Mouse (Mus musculus) frontal cortex, postnatal 14 days (tissue): ENCODE measurements at regions not wholly inside any gene's neighbourhood (a gene's known extent, or its start where the extent isn't known, plus 50 kb on each side); places are given as distances from the start of the nearest gene placed in this dataset.

Experiments
- DNase-seq, 2 experiments: peaks; one replicate each; pipeline ENCODE4 v3.0.0; 2022; ENCODE audit warnings: low spot score in 2 of 2

DNA sequence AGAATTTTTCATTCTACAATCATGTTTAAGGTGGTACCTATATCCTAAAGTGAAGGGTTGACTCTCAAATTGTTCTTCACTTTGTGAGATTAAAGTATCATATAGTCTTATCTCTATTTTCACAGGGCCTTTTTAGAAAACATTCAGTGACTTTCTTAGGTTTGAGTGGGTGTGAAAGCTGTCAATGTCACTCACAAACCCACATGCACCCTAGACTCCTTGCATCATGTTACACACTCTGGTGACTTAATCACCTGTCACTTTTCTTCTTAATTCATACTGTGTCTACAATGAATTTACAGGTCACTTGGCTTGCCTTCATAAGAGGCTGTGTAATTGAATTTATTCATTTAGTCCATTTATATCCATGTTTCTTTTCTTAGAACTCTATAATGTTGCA is 1026.8 kb upstream of the Alcam start:
- no peak for DNase-seq

DNA sequence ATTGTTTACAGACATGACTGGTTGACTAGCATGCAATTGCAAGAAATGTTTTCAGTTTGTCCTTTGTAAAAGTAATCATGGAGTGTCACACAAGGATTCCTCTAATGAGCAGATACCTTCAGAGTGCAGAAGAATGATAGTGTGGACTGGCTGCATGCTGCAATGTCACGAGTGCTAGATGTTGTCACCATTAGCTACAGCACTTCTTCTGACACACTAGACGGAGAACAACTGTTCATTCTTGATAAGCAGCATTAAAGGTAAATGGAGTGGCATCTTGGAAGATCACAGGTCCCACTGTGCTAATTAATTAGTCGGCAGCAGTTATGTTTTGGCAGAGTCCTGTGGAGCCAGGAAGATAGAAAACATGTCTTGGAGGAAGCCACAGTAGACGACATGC is 985.6 kb upstream of the Alcam start:
- DNase-seq = no peak

DNA sequence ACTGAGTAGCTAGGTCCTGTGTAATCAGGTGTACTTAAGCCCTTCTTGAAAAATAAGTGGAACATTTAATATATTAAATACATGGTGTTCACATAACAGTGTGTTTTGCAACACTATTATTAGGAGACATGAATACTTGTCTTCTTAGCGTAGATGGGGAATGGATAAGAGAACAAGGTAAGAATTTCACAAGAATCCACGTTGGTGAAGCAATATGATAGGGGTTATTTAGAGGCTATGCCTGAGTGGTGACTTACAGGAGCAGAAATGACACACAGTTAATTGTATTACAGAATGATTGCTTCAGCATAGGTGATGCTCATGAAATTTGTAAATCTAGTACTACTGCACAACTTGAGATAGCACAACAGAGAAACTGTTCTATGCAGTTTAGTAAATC is 964.5 kb upstream of the Alcam start:
- no peak for DNase-seq

DNA sequence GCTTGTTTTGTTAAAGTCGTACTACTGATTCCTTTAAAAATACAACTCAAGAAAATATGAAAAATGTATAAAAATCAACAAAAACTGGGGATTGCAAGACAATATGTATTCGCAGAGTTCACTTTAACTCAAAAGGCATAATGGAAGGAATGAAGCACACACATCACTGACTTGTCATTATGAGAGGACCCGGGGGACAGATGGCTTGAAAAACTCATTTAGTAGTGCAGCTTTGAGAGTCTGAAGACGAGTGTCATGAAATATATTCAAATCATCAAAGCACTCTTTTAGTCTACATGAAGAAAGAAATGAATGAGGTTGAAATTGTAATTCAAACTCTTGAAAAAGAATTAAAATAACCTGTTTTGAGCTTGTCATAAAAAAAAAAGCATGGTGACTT is 931.3 kb upstream of the Alcam start:
- DNase-seq = no peak

DNA sequence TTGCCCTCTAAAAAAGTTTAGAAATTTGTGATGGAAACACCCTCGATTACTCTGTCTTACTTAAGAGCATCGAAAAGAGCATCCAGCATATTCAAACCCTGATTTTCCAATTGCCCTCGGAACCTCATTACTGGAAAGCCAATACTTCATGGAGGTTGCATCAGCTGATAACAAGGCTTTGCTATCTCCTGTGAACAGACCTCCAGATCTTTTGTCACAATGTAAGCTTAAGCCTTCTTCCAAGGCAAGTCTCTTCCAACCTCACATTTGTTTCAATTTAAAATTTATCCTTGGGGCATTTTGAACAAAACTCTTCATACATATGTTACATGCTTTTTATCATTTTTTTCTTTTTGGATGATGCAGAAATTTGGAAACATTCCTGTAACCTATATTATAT is 888.3 kb upstream of the Alcam start:
- no peak for DNase-seq

DNA sequence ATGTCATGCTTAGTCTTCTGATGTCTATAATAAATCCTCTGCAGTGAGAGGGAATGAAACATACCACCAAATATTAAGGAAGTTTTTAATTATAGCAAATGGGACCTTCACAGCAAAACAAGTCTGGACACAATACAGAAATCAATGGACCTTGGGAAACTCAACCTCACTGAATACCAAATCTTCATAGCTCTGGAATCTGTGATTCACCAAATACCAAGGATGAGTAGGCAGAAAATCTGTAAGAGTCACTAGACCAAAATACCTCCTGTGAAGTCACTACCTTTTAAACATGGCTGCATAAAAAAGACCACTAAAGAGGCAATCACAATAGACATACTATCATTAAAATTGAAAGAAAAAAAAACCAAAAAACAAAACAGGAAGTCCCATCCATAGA is 872.5 kb upstream of the Alcam start:
- DNase-seq = no peak

DNA sequence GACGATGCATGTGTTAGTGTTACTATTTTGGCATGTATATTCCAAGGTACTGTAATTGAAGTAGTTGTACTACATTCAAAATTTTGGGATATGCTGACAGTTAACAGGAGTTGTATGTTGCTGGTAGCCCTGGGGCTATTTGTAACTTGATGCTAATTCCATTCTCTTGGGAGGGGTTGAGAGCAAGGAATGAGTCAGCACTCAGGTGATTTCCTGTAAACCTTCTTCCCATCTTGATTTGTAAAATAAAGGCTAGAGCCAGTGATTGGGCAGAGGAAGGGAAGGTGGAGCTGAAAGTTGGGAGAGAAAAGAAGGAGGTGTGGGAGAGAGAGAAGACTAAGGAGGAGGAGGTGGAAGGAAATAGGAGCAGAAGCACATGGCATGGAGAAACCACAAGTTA is 838.2 kb upstream of the Alcam start:
- DNase-seq = no peak

DNA sequence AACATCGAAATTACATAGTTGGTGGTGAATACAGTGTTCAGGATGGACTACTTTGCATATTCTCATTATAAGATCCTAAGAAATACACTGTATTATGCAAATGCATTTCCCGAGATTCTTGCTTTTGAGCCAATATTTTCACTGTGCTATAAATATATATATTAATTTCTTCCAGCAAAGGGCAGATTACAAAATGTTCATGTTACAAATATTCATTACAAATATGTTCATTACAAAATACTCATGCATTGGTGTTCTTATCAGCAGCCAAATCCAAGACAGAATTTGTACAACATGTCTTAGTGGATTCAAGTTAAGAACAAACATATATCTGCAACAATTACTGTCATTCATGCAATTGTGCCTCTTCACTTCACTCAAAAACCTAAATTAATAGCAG is 828.1 kb upstream of the Alcam start:
- DNase-seq = no peak

DNA sequence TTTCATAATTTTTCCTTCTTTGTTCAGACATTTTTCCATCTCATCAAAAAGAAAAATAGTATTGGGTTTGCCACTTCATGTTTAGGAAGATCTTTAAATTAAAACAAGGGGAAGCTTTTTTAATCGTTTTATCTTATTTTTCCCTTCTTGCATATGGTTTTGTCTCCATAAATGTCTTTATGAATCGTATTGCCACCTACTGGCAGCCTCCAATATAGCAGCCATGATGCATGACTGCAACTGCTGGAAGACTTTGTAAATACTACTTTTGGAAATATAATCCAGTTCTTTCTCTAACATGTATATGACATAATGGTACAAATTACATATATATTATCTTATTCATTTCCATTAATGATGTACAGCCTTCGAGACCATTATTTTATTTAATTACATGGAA is 812.2 kb upstream of the Alcam start:
- DNase-seq = peak; percentile 13 to 58

DNA sequence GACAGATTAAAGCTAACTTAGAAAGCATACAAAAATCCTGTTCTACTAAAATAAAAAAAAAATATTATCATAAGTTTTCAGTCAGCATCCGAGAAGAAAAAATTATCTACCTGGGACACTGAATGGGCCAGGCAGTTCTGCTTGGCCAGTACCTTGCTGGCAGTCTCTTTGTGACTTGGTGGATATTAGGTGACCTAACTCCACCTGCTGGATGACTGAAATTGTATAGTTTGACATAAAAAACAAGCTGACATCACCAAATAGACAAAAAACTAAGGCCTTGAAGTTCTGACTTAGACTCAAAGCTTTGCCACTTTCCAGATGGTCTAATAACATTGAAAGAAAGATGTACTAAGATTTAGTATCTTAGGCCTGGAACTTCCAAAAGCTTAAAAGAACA is 791.5 kb upstream of the Alcam start:
- DNase-seq = no peak

DNA sequence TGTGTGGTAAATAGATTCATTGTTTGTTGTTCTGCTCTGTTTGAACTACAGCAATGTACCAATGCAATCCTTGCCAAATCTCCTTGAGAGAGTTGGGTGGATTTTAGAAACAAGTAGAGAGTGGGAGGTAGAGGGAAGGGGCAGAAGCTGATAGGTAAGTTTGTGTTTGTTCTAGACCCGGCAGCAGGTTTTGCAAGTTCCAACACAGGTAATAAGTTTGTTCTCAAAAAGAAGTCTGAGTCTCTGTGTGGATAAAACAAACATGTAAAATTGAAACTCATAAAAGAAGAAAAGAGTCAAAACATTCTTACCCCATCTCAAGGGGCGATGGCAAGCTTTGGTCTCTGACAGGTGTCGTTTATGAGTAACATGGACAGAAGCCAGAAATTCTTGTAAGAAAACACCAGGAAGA is 788.3 kb upstream of the Alcam start:
- no peak for DNase-seq

DNA sequence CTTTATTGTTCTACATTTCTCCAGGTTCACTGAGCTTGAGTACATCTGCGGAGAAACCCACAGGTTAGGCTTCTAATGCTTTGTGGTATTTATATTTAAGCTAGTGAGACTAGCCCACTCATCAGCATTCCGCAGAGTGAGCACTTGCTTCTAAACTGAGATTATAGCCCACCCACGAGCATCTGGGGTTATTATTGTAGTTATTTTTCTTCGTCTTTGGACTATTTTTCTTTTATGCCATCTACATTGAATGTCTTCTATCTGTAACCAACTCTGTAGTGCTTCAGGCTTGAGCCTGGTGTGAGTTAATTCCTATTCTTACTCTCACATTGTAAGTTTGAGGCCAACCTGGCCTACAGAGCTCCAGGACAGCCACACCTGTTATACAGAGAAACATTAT is 765.0 kb upstream of the Alcam start:
- no peak for DNase-seq

DNA sequence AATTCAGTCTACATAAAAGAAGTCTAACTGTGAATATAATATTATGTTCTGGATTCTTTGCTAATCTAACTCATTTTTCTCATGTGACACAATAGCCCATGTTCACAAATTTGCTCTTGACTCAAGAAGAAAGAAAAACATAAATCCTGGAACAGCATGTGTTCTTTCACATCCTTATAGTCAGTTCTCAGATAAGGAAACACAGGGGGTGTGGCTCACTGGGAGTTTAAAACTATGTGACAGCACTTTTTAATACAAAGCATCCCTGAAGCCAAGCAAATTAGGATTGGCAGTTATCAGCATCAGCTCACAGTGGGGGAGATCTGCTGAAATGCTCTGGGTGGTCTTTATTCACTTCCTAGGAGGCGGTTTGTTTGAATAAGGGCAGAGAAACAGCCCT is 747.6 kb upstream of the Alcam start:
- DNase-seq = no peak

DNA sequence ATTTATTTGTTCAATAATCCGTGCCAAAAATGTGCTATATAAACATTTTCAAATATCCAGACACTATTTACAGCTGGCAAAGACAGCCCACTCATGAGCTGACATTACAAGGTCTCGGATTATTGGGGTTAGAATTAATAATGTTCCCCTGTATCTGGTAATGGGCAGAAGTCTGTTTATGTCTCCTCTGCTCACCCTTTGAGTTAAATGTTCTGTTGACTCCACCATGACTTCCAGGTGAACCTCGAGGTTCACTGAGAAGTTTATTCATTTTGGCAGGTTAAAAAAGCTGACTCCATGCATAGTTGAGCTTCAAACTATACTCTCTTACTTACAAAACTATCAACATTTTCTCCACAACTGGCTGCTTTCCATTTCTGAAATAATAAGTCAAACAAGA is 732.6 kb upstream of the Alcam start:
- DNase-seq = no peak

DNA sequence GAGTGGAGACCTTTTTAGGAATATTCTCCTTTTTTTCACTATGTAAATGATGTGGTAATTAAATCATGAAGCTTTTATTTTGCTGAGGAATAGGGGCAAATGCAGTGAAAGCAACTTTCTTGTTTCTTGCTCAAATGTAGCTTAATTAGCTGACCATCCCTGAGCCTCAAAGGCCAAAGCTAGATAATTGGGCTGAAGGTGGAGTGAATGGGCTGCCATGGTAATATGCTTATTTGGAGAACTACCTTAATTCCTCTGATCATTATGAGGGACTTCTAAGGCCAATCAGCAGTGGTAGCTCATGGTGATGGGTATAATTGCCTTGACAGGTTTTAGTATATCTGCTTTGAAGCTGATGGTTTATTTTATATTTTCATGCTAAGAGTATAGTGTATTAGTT is 702.5 kb upstream of the Alcam start:
- no peak for DNase-seq

DNA sequence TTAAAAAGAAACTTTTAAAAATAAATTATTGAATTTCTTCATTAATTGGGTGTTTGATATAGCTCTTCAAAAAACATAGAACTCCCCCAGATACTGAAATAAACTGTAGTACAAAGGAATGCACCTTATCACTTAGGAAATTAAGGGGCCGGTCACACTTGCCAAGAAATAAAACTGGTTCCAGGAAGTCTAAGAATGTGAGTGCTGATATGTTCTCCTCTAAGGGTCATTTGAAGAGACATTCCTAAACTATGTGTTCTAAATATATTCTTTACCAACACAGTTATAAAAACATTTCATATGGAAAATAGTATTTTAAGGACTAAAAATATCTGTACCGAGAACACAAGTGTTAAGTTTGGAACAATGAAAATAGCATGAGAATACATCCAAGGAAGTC is 676.8 kb upstream of the Alcam start:
- DNase-seq = no peak

DNA sequence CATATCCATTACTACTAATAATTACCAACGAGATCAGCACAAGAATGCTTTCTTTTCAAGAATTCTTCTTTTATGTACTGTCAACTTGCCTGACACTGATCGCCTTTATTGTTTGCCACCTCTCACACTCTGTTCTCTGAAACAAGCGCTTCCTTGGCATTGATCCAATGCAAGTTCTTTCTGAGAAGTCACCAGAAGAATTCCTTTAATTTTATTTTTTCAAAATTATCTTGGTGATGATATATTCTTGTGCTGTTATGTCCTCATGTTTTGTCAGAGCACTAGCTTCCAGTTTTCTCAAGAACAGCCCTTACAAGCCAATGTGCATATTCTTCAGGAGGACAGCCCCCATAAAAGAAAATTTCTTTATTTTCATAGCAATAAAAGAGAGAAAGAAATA is 654.9 kb upstream of the Alcam start:
- DNase-seq = no peak

DNA sequence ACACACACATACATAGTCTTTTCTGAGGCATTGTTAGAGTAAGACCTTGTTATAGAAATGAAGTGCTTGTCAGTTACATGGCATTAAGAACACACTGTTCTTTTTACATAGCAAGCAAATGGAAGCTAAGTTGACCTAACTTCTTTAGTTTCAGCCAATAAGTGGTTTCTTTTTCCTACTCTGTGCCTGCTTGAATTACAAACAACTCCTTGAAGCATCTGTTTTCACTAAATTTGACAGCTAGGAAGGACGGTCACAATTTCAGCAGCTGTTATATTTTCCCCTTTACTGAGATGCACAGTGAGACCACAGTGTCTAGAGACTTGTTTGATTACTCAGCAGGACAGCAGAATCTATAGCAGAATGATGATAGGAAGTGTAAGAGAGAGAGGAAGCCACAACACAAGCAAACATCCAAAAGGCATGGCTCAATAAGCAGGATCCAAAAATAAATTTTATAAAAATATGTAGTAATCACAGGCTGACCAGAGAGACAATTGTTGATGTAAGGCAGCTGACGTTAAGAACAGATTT is 641.6 kb upstream of the Alcam start:
- no peak for DNase-seq

DNA sequence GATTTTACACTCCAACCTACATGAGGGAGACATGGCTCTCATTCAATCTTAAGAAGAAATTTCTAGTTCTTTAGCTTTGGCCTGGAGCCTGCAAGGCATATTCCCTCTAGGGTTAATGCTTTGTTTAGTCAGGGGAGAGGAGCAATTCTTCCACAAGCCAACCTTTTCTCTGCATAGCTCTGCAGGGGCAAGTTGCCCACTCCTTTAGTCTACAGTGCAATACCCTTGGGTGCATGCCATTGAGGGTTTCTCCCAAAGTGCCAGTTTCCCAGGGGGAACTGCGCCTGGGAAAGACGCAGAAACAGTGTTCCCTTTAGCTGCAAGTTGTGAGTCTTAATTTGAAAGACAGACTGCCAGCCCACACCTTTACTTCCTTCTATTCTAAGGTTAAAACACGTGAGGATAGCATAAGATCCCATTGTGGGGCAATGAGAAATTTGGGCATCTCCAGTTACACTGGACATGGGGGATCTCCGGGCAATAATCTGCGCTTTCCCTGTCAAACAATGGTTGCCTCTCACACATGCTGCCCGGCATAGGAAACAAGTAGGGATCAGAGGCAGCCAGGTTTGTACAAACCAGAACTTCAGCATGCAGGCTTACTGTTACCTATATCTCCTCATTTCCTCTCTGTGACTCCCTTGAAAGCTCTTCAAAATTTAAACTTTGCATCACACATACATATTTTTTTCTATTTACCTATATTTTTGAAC is 620.1 kb upstream of the Alcam start:
- peak in 1 of 2 experiments; percentile 4 for DNase-seq

DNA sequence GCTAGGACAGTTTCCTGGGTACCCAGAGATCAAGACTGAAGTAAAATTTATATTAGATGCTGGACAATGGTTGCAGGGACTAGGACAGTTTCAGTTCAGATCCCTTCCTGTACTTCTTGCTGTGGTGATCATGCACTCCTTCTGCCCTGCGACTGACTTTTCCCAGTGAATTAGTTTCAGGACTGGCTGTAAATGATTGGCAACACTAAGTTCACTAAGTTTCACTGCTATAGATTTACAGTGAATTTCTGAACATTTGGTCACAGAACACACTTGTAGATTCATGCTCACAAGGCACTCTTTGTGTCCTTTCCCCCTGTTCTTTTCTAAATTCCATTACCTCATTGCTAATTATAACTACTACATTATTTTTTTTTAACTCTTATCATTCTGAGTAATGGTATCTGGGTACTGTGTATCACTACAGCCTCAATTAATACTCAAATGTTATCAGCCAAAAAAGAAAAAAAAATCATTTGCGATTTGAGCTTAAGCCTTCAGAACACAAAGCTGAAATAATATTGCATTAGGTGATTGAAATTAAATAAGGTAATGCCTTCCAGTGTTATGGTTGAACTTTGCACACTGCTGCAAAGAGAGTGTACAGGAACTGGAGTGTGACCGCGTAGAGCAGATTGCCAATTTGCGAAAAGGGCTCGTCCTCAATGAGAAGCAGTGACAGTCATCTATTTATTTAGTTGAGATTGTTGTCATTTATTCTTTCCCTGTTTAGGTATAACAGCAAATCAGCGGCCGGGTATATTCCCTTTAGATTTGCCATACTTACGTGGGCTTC is 618.2 kb upstream of the Alcam start:
- no peak for DNase-seq

DNA sequence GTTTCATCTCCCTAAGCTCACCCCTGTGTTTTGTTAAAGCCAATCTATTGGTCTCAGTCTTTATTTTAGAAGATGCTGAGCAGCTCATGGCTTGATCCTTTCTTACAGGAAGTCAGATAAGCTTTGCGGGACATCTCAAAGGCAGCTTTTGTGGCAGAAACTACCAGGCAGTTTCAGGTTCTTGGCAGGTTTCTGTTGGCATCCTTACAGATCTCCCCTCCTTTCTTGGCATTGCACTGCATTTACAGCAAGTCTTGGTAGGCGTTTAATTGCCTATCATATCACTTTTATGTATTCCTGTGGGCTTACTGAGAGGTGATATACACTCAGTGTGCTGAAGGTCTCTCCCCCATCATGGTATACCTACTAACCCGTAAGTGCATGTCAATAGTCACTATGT is 610.3 kb upstream of the Alcam start:
- no peak for DNase-seq

DNA sequence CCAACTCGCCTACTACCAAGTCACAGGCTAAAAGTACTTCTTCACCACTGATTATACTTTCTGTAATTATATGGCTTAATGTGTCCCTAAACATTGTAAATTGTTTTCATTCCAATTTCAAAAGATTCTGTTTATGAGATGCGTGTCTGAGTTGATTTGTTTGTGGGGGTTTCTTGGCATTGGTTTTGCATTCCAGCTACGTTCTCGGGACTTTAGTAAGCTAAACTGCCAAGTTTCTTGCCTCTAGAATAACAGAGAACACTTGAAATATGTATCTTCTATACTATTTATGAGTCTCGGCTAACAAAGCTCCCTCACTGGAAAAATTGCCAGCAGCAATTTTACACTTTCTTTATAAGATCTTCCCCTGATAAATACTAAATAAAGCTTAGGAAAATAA is 609.2 kb upstream of the Alcam start:
- no peak for DNase-seq

DNA sequence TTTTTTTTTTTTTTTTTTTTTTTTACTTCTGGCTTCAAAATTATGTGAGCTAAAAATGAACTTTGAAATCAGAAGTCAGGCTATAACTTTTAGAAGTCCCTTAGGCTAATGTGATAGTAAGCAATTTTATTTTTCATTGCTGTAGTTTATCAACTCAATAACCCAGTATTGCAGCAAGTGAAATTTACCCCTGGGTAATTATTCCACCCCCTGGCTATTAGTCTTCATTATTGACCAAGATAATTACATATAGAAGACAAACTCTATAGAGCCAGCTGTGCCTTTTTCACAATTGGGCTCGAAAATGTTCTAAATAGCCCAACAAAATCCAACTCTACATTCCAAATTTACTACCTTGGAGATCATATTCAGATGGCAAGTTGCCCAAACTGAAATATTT is 572.2 kb upstream of the Alcam start:
- no peak for DNase-seq
